Mouse (Mus musculus): ENCODE measurements at regions not wholly inside any gene's neighbourhood (a gene's known extent, or its start where the extent isn't known, plus 50 kb on each side); places are given as distances from the start of the nearest gene placed in this dataset.

DNA sequence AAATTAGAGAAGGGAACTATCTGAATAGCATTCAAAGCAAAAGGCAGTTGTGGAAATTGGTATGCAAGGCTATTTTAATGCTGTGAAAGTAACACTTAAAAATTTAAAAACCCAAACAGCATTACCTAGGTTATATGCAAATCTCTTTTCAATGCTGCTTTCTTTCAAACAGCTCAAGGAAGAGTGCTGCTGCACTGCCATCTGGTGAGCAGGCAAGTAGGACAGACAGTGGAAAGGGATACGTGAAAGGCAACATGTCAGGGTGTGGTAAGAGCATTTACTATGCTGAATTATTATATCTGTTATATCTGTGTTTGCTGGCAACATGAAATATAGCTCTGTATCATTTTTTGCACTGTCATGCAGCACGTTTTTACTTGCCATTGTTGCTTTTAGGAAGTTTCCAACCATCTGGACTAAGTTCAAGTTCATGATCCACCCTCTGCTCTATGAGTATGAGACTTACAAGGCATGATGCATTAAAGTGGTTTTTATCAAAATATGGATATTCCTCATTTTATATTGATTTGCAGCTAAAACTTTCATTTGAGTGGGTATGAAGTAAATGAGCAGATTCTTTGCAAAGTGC, 1223.0 kb downstream of the Dnajb9 start:
- H3K4me3 ChIP-seq (ENCODE audit: insufficient read depth, low read length) = no peak overlapping the region
- TF ChIP-seq CTCF (IDR thresholded peaks at IDR 0.05; ENCODE audit: borderline replicate concordance, insufficient read depth, low read length) (peak; percentile 72; the same call in 1 of the 2 replicates), POLR2A (IDR thresholded peaks at IDR 0.05; ENCODE audit: low read depth, low read length) (no peak)
- H3K4me1 ChIP-seq (ENCODE audit: control insufficient read depth, insufficient read depth, low read length) = no peaks in the 10 kb centered on the region
- H3K27ac ChIP-seq (ENCODE audit: insufficient read depth, low read length) = no peak overlapping the region

- Histone ChIP-seq H3K27ac (ENCODE audit: insufficient read depth, low read length) (no peak overlapping the region), H3K4me3 (ENCODE audit: insufficient read depth, low read length) (no peak overlapping the region), H3K4me1 (ENCODE audit: control insufficient read depth, insufficient read depth, low read length) (no peaks in the 10 kb centered on the region)
- TF ChIP-seq CTCF (IDR thresholded peaks at IDR 0.05; ENCODE audit: borderline replicate concordance, insufficient read depth, low read length) (no peak), POLR2A (IDR thresholded peaks at IDR 0.05; ENCODE audit: low read depth, low read length) (no peak)
Observed at GRCm38 (mm10) chr12:42986505-42986904, 1223.6 kb downstream of the Dnajb9 start.

GRCm38 (mm10) chr12:42986096-42986495, 1224.0 kb downstream of the Dnajb9 start:
- Histone ChIP-seq H3K27ac (ENCODE audit: insufficient read depth, low read length) (no peak overlapping the region), H3K4me3 (ENCODE audit: insufficient read depth, low read length) (no peak overlapping the region), H3K4me1 (ENCODE audit: control insufficient read depth, insufficient read depth, low read length) (no peaks in the 10 kb centered on the region)
- TF ChIP-seq POLR2A (IDR thresholded peaks at IDR 0.05; ENCODE audit: low read depth, low read length) = no peak
- no peak for TF ChIP-seq CTCF (IDR thresholded peaks at IDR 0.05; ENCODE audit: borderline replicate concordance, insufficient read depth, low read length)

- H3K27ac ChIP-seq (ENCODE audit: insufficient read depth, low read length) = no peak overlapping the region
- no peaks in the 10 kb centered on the region for H3K4me1 ChIP-seq (ENCODE audit: control insufficient read depth, insufficient read depth, low read length)
- TF ChIP-seq POLR2A (IDR thresholded peaks at IDR 0.05; ENCODE audit: low read depth, low read length) = no peak
- no peak for TF ChIP-seq CTCF (IDR thresholded peaks at IDR 0.05; ENCODE audit: borderline replicate concordance, insufficient read depth, low read length)
- no peak overlapping the region for H3K4me3 ChIP-seq (ENCODE audit: insufficient read depth, low read length)
Observed at GRCm38 (mm10) chr12:42978828-42979227, 1231.3 kb downstream of the Dnajb9 start.

- Histone ChIP-seq H3K27ac (ENCODE audit: insufficient read depth, low read length) (no peak overlapping the region), H3K4me3 (ENCODE audit: insufficient read depth, low read length) (no peak overlapping the region), H3K4me1 (ENCODE audit: control insufficient read depth, insufficient read depth, low read length) (no peaks in the 10 kb centered on the region)
- TF ChIP-seq POLR2A (IDR thresholded peaks at IDR 0.05; ENCODE audit: low read depth, low read length) = no peak
- peak; percentile 57; the same call in 1 of the 2 replicates for TF ChIP-seq CTCF (IDR thresholded peaks at IDR 0.05; ENCODE audit: borderline replicate concordance, insufficient read depth, low read length)
Observed at GRCm38 (mm10) chr12:42972766-42973165, 1237.4 kb downstream of the Dnajb9 start.

DNA sequence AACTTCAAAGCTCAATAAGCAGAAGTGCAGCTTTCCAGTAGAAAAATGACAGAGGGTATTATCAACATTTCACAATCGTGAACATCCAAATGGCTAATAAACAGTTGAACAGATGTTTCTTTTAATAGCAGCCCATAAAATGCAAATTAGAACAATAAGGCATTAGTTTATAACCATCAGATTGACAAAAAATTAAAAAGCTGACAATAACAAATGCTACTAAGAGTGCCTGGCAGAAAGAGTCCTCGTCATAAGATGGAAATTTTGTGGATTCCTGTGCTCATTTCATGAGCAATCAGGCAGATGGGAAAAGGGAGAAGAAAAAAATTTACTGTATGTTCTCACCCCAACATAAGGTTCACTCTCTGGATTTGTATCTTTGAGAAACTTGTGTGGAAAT, 1248.6 kb downstream of the Dnajb9 start:
- H3K27ac ChIP-seq (ENCODE audit: insufficient read depth, low read length) = no peak overlapping the region
- no peak overlapping the region for H3K4me3 ChIP-seq (ENCODE audit: insufficient read depth, low read length)
- H3K4me1 ChIP-seq (ENCODE audit: control insufficient read depth, insufficient read depth, low read length) = no peaks in the 10 kb centered on the region
- TF ChIP-seq POLR2A (IDR thresholded peaks at IDR 0.05; ENCODE audit: low read depth, low read length) (no peak), CTCF (IDR thresholded peaks at IDR 0.05; ENCODE audit: borderline replicate concordance, insufficient read depth, low read length) (no peak)

DNA sequence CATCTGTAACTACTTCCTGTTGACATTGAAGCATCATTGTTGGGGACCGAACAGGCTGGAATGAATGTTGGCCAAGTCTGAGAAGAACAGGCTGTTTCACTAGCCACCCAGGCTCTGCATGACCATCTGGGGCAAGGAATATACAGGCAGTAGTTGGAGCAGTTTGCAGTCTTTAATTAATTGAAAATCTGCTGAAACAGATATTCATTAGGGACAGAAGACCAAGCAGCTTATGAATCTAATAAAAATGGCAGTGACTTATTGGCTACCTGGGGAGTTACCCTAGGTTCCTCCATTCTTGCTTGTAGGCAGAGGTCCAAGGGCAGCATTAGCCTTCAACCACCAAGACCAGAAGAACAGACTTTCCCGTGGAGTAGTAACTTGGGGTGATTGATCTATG, 1262.2 kb downstream of the Dnajb9 start:
- no peaks in the 10 kb centered on the region for H3K4me1 ChIP-seq (ENCODE audit: control insufficient read depth, insufficient read depth, low read length)

GRCm38 (mm10) chr12:42914374-42914773, 1295.8 kb downstream of the Dnajb9 start:
- Histone ChIP-seq H3K27ac (ENCODE audit: insufficient read depth, low read length) (no peak overlapping the region), H3K4me3 (ENCODE audit: insufficient read depth, low read length) (no peak overlapping the region), H3K4me1 (ENCODE audit: control insufficient read depth, insufficient read depth, low read length) (no peaks in the 10 kb centered on the region)
- TF ChIP-seq POLR2A (IDR thresholded peaks at IDR 0.05; ENCODE audit: low read depth, low read length) = no peak
- no peak for TF ChIP-seq CTCF (IDR thresholded peaks at IDR 0.05; ENCODE audit: borderline replicate concordance, insufficient read depth, low read length)

More for the DNA sequence above, 1262.2 kb downstream of the Dnajb9 start:
- Histone ChIP-seq H3K4me3 (ENCODE audit: insufficient read depth, low read length) (no peak overlapping the region), H3K27ac (ENCODE audit: insufficient read depth, low read length) (no peak overlapping the region)
- TF ChIP-seq CTCF (IDR thresholded peaks at IDR 0.05; ENCODE audit: borderline replicate concordance, insufficient read depth, low read length) (no peak), POLR2A (IDR thresholded peaks at IDR 0.05; ENCODE audit: low read depth, low read length) (no peak)
